Mouse (Mus musculus) ES-E14 (cell line): ENCODE results near the gene Paqr4. TPM values are rescaled to one million over a fixed set of nuclear protein-coding genes. Genes with fewer than 3 reads are reported as not detected.
A peak's percentile ranks its signal among the peaks of the same experiment; 100 is the strongest.

Source experiments
- DNase-seq: peaks from one replicate; pipeline ENCODE4 v3.0.0-alpha.2; 2013; ENCODE audit warnings: low read depth, low spot score
- H3K27ac ChIP-seq: 2 replicates; pipeline ENCODE4 v1.5.1; 2012; ENCODE audit warnings: low read depth, mild to moderate bottlenecking, low read length, moderate library complexity, mixed read lengths; ENCODE audit not compliant: poor library complexity, insufficient read depth, severe bottlenecking
- H3K36me3 ChIP-seq: 2 replicates; pipeline ENCODE4 v1.6.1; 2012; ENCODE audit warnings: mild to moderate bottlenecking, low read length, moderate library complexity, mixed read lengths; ENCODE audit not compliant: control insufficient read depth, poor library complexity, insufficient read depth, severe bottlenecking
- H3K4me1 ChIP-seq, 2 experiments: fragments of 150-350 bp in 1 of 2; sonication (generic) in 1 of 2; 2 replicates each; pipeline ENCODE4 v1.6.1; 2012; ENCODE audit warnings: low read length in 2 of 2, mild to moderate bottlenecking in 1 of 2, mixed read lengths in 1 of 2; ENCODE audit not compliant: control insufficient read depth in 2 of 2, insufficient read depth in 2 of 2, poor library complexity in 1 of 2
- H3K4me3 ChIP-seq, 2 experiments: fragments of 150-350 bp in 1 of 2; sonication (generic) in 1 of 2; 2 replicates each; pipeline ENCODE4 v1.5.1; 2012; ENCODE audit warnings: low read length in 2 of 2, low read depth in 1 of 2, mild to moderate bottlenecking in 1 of 2, mixed read lengths in 1 of 2; ENCODE audit not compliant: insufficient read depth in 1 of 2, poor library complexity in 1 of 2, severe bottlenecking in 1 of 2
- H3K9ac ChIP-seq: 2 replicates; pipeline ENCODE4 v1.6.1; 2012; ENCODE audit warnings: low read depth, mild to moderate bottlenecking, low read length, mixed read lengths; ENCODE audit not compliant: poor library complexity, insufficient read depth, severe bottlenecking
- H3K9me3 ChIP-seq: fragments of 150-350 bp; sonication (generic); 2 replicates; pipeline ENCODE4 v1.6.1; 2012; ENCODE audit warnings: low read depth, mild to moderate bottlenecking, low read length; ENCODE audit not compliant: control insufficient read depth, insufficient read depth
- CHD2 ChIP-seq: IDR thresholded peaks from 2 replicates; pipeline ENCODE4 v1.6.1; 2014; ENCODE audit warnings: mild to moderate bottlenecking, low read depth, low read length, inconsistent platforms
- HCFC1 ChIP-seq: IDR thresholded peaks from 2 replicates; pipeline ENCODE4 v1.6.1; 2012; ENCODE audit warnings: low read length, inconsistent platforms, borderline replicate concordance; ENCODE audit not compliant: insufficient read depth
- MAFK ChIP-seq: IDR thresholded peaks from 2 replicates; pipeline ENCODE4 v1.6.1; 2014; ENCODE audit warnings: mild to moderate bottlenecking, low read depth, low read length, inconsistent platforms; ENCODE audit not compliant: insufficient read depth
- ZC3H11A ChIP-seq: IDR thresholded peaks from 2 replicates; pipeline ENCODE4 v1.6.1; 2012; ENCODE audit warnings: low read depth, mild to moderate bottlenecking, inconsistent platforms, low read length, borderline replicate concordance
- ZNF384 ChIP-seq: IDR thresholded peaks from 2 replicates; pipeline ENCODE4 v1.6.1; 2012; ENCODE audit warnings: low read depth, low read length, inconsistent platforms
- in situ Hi-C, 2 experiments: fragments of 600-800 bp; cut with MboI; formaldehyde crosslinking; loops; one replicate each; pipeline ENCODE4 v1.15.1; 2025; ENCODE audit warnings: low sequenced_read_pairs in 2 of 2, inconsistent platforms in 1 of 2; ENCODE audit not compliant: unreplicated experiment in 2 of 2
- total RNA-seq: library from RNA; depleted of rRNA; stranded (reverse); fragments of 300-350 nt; gene quantifications from 2 replicates; pipeline ENCODE4 v1.2.3, GENCODE M21; 2012

Gene Paqr4
- total RNA-seq, 1 experiment = 2.8 TPM

- in situ Hi-C loops = no loop called here
- Histone ChIP-seq H3K27ac (no peak overlapping the region), H3K4me1 (peaks cover 4 to 5% of the 10 kb centered on the region in 2 experiments; a peak in 1 of 4 replicates), H3K9me3 (no peaks in the 10 kb centered on the region), H3K36me3 (peaks cover 6% of the 10 kb centered on the region; the same call in 1 of the 2 replicates), H3K4me3 (no peak overlapping the region), H3K9ac (no peak overlapping the region)
- DNase-seq = no peak
- TF ChIP-seq MAFK = no peak
- no peak for TF ChIP-seq ZNF384
- TF ChIP-seq HCFC1 = no peak
- no peak for TF ChIP-seq ZC3H11A
- TF ChIP-seq CHD2 = no peak
Observed at GRCm38 (mm10) chr17:23730441-23730840, 10.2 kb downstream of the Paqr4 start.

GRCm38 (mm10) chr17:23726758-23727142 is 13.9 kb downstream of the Paqr4 start:
- no peaks in the 10 kb centered on the region for H3K9me3 ChIP-seq
- no peak for DNase-seq
- H3K4me3 ChIP-seq = peak overlapping the region; percentile 87 to 90
- peaks cover 4 to 5% of the 10 kb centered on the region in 2 experiments; a peak in 1 of 4 replicates for H3K4me1 ChIP-seq
- H3K27ac ChIP-seq = 0 out of 2 replicates have a peak overlapping the region, but pooled peaks have one; percentile 20
- H3K36me3 ChIP-seq = 0 out of 2 replicates have a peak, but pooled peaks cover 1% of the 10 kb centered on the region
- in situ Hi-C loops = no loop called here
- TF ChIP-seq HCFC1 = no peak
- no peak for TF ChIP-seq CHD2
- no peak for TF ChIP-seq MAFK
- no peak for TF ChIP-seq ZC3H11A
- TF ChIP-seq ZNF384 = no peak
- H3K9ac ChIP-seq = peak overlapping the region; percentile 84

- in situ Hi-C loops = no loop called here
- TF ChIP-seq ZC3H11A = no peak
- no peak for TF ChIP-seq HCFC1
- TF ChIP-seq MAFK = no peak
- no peak for TF ChIP-seq CHD2
- TF ChIP-seq ZNF384 = no peak
Observed at GRCm38 (mm10) chr17:23725999-23726757, 14.5 kb downstream of the Paqr4 start, which contains the start of gene Pkmyt1. Gene Pkmyt1, plus strand, starts transcription at chr17:23726336.

DNA sequence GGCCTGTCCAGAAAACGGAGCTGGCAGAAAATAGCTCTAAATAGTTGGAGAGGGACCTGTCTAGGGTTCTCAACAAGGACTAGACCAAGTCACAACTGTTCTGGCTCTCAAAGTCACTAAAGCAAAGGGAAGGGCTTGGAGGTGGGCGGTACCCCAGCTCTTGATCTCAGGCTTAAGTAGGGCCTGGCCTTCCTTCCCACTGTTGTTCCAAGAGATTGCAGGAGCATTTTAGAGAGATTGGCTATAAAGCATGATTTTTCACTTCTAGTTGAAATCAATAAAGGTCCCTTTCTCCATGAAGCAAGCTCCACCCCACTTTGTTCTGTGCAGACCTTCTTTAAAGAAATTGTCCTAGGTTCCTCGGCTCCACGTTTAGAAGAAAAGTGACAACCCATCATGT is 15.2 kb downstream of the Paqr4 start:
- TF ChIP-seq MAFK (no peak), CHD2 (no peak), ZC3H11A (no peak), ZNF384 (no peak), HCFC1 (no peak)
- Histone ChIP-seq H3K4me1 (peaks cover 2 to 5% of the 10 kb centered on the region in 2 experiments; a peak in 1 of 4 replicates), H3K36me3 (no peaks in the 10 kb centered on the region), H3K9me3 (no peaks in the 10 kb centered on the region), H3K9ac (peak overlapping the region; percentile 66; the same call in 1 of the 2 replicates), H3K4me3 (peak overlapping the region; percentile 55 to 67), H3K27ac (no peak overlapping the region)
- no peak for DNase-seq
- in situ Hi-C loops = no loop called here

More at GRCm38 (mm10) chr17:23725999-23726757, 14.5 kb downstream of the Paqr4 start, which contains the start of gene Pkmyt1:
- Histone ChIP-seq H3K4me3 (peak within 1 kb of the TSS; percentile 87 to 90), H3K4me1 (peaks cover 2 to 5% of the 10 kb centered on the region in 2 experiments; a peak in 1 of 4 replicates), H3K36me3 (no peaks in the 10 kb centered on the region), H3K9me3 (no peaks in the 10 kb centered on the region), H3K27ac (peak within 1 kb of the TSS; percentile 20; the same call in 1 of the 2 replicates), H3K9ac (peak within 1 kb of the TSS; percentile 84)
- DNase-seq = peak; percentile 86
